Mouse (Mus musculus) urinary bladder, postnatal 0 days (tissue): ENCODE results near the gene Srrt. TPM values are rescaled to one million over a fixed set of nuclear protein-coding genes. Genes with fewer than 3 reads are reported as not detected.

Experiments used
- microRNA-seq: library from miRNA; unstranded; fragments of <30 nt; microRNA quantifications from one replicate; pipeline ENCODE4, GENCODE M21; 2016
- polyA plus RNA-seq: library from polyadenylated mRNA; unstranded; fragments of >200 nt; fragmentation: Nextera tagmentation; extraction: Ambion mirVana; gene quantifications from 2 replicates; pipeline ENCODE4 v1.2.1, GENCODE M21; 2015

Gene Srrt
- polyA plus RNA-seq: 36.3 and 36.5 TPM in 2 replicates

DNA sequence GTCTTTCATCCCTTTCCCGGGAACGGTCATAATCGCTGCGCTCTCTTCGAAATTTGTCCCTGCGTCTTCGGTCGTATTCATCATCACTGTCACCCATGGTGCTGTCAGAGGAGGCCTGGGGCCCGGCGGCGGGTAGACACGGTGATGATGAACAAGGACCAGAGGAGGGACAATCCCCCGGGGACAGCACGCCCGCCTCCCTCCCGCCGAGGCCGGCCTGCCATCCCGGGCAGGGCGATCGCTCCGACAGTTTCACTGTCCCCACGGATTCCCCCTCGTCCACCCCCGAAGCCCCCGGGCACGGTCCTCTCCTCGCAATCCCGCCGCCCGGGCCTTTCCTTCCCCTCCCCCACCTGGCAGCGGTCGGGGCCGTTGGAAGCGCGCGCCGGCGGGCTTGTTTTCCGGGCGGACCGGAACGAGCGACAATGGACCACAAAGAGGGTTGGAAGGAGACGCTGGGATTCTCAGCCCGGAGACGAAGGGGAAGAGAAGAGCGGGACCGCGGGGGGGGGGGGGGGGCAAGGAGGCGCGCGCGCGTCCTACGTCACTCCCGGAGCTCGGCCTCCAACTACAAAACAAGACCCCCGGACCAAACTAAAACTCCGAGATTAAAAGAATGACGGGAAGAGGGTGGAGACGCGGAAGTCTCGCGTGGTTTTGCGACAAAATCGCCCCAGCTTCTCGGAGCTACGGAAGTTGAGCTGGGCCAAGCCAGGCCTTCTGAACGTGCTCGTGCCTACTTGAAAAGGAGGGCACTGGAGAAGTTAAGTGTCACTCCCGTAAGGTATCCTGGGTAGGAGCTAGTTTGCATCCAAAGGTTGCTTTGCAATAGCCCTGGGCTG lies at the start of gene Srrt:
Srrt (minus strand) TSS at position 604 of the 842 bp plus-strand sequence.

GRCm38 (mm10) chr5:137349384-137350204 lies 42.1 kb upstream of the Srrt start, which contains the start of gene Ephb4:
Gene Ephb4, plus strand, starts transcription at chr5:137350109.

GRCm38 (mm10) chr5:137333512-137334174 lies 26.2 kb upstream of the Srrt start, which contains the start of gene Slc12a9:
Gene Slc12a9, minus strand, starts transcription at chr5:137333597.

DNA sequence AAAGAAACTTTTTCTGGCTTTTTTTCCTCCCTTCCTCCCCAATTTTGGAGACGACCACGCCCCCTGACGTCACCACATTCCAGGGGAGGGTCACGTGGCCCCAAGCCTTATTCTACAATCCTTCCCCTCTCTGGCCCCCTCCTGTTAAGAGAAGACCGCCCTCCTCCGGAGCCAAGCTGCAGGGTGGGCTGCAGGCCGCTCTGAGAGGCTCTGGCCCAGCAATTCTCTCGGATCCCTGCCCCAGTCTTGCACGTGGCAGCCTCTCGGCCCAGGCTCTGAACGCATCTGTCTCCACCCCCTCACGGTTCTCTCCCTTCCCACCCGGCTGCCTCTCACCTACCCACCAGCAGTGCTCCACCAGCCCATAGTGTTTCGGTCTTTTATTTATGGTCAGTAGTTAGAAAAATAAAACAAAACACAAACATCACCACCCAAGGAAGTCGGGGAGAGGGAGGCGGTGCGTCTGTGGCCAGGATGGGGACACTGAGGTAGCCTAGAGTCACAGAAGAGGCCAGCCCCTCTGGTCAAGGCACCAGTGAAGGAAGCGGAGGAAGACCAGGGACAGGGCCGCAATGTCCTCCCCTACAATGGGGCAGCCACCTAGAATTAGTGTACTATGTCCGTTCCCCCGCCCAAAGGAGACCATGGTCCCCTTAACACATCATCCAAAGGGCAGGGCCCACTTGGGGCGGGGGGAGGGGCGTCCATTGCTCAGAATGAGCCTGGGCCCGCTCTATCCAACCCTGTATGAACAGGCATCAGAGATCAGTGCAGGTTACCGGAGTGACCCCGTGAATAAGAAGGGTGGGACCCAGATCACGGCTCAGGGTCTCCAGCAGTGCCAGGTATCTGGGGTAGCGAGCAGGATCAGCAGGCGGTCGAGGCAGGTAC lies 7.0 kb upstream of the Srrt start, which contains the start of gene Trip6:
Trip6 (minus strand) TSS at position 212 of the 891 bp plus-strand sequence.

GRCm38 (mm10) chr5:137293839-137294743 lies 13.4 kb downstream of the Srrt start, which contains the start of gene Ufsp1:
Gene Ufsp1, plus strand, starts transcription at chr5:137294629.

DNA sequence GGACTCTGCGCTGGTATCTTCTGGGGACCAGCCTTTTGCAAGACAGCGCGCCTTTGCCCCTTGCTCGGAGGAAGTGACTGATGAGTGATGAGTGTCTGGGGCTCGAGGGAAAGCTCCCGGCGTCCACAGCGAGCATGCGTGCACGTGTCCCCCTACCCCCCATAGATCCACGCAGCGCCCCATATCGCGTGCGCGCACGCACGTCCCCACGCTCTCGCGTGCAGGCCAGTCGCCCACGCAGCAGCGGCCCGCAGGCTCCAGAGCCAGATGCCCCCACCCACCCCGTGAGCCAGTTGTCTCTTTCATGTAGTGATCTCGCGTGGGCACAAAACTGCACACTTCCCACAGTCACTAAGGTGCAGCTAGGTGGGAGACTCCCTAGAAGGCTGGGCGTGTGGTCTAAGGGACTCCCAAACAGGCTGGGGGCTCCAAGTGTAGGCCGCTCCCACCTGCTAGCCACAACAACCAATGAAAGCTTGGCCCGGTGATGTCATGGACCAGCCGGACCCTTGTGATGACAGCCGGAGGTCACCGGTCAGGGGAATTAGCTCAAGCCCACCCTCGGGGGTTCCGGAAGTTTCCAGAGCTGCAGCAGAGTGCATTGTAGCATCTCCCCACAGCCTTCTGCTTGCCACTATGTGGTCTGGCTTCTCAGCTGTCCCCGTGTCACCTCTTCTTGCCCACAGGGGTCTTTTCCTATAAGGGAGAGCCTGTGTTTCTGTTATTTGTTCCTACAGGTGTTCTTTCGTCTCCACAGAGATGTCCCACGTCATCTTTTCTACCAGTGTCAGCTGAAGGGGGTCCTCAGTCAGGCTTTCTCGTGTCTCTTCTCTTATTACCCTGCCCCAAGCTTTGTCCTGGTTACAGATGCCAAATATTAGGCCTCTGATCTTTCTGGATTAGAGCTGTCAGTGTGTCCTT lies 20.2 kb downstream of the Srrt start, which contains the start of gene Ache:
Ache (plus strand) TSS at position 488 of the 921 bp plus-strand sequence.

Small RNA genes lying within 50 kb of the gene (microRNA-seq; reads per million reads assigned to microRNA genes)
- gene Mir7036 (not detected), gene Mir8116 (not detected)

Other genes with a start within 250 kb of the Srrt start
- gene Serpine1, start 235.4 kb downstream of the Srrt start, polyA plus RNA-seq: 2.4 and 4.6 TPM in 2 replicates
- gene Trim56, start 191.5 kb downstream of the Srrt start, polyA plus RNA-seq: 6.0 and 8.6 TPM in 2 replicates
- gene Muc3, start 158.4 kb downstream of the Srrt start, polyA plus RNA-seq: 0.17 TPM in 1 of 2 replicates, not detected in the other
- 8.6 and 9.4 TPM in 2 replicates for gene Muc3a, start 95.3 kb downstream of the Srrt start, polyA plus RNA-seq
- 0.51 and 0.58 TPM in 2 replicates for gene Ache, start 20.2 kb downstream of the Srrt start, polyA plus RNA-seq
- gene Ufsp1, start 13.0 kb downstream of the Srrt start, polyA plus RNA-seq: 7.9 and 9.2 TPM in 2 replicates
- gene Trip6, start 6.7 kb upstream of the Srrt start, polyA plus RNA-seq: 62.3 and 68.0 TPM in 2 replicates
- 6.9 and 8.4 TPM in 2 replicates for gene Slc12a9, start 25.9 kb upstream of the Srrt start, polyA plus RNA-seq
- 13.3 and 15.7 TPM in 2 replicates for gene Ephb4, start 42.4 kb upstream of the Srrt start, polyA plus RNA-seq
- gene Zan, start 169.4 kb upstream of the Srrt start, polyA plus RNA-seq: 0.08 and 0.11 TPM in 2 replicates
- gene Pop7, start 194.8 kb upstream of the Srrt start, polyA plus RNA-seq: 36.8 and 39.2 TPM in 2 replicates
- gene Gigyf1, start 210.9 kb upstream of the Srrt start, polyA plus RNA-seq: 5.4 and 7.0 TPM in 2 replicates
- gene Epo, start 225.6 kb upstream of the Srrt start, polyA plus RNA-seq: not detected in 2 replicates
- gene Gnb2, start 225.8 kb upstream of the Srrt start, polyA plus RNA-seq: 303 and 312 TPM in 2 replicates
- 0.14 TPM in 1 of 2 replicates, not detected in the other for gene Actl6b, start 245.8 kb upstream of the Srrt start, polyA plus RNA-seq